Mouse (Mus musculus) ES-E14 (cell line): Measurements from ENCODE around the gene Dapk2. TPM values are rescaled to one million over a fixed set of nuclear protein-coding genes. Genes with fewer than 3 reads are reported as not detected.
A peak's percentile ranks its signal among the peaks of the same experiment; 100 is the strongest.

Experiments used
- DNase-seq: peaks from one replicate; pipeline ENCODE4 v3.0.0-alpha.2; 2013; ENCODE audit warnings: low read depth, low spot score
- H3K27ac ChIP-seq: 2 replicates; pipeline ENCODE4 v1.5.1; 2012; ENCODE audit warnings: low read depth, mild to moderate bottlenecking, low read length, moderate library complexity, mixed read lengths; ENCODE audit not compliant: poor library complexity, insufficient read depth, severe bottlenecking
- H3K36me3 ChIP-seq: 2 replicates; pipeline ENCODE4 v1.6.1; 2012; ENCODE audit warnings: mild to moderate bottlenecking, low read length, moderate library complexity, mixed read lengths; ENCODE audit not compliant: control insufficient read depth, poor library complexity, insufficient read depth, severe bottlenecking
- H3K4me1 ChIP-seq, 2 experiments: fragments of 150-350 bp in 1 of 2; sonication (generic) in 1 of 2; 2 replicates each; pipeline ENCODE4 v1.6.1; 2012; ENCODE audit warnings: low read length in 2 of 2, mild to moderate bottlenecking in 1 of 2, mixed read lengths in 1 of 2; ENCODE audit not compliant: control insufficient read depth in 2 of 2, insufficient read depth in 2 of 2, poor library complexity in 1 of 2
- H3K4me3 ChIP-seq, 2 experiments: fragments of 150-350 bp in 1 of 2; sonication (generic) in 1 of 2; 2 replicates each; pipeline ENCODE4 v1.5.1; 2012; ENCODE audit warnings: low read length in 2 of 2, low read depth in 1 of 2, mild to moderate bottlenecking in 1 of 2, mixed read lengths in 1 of 2; ENCODE audit not compliant: insufficient read depth in 1 of 2, poor library complexity in 1 of 2, severe bottlenecking in 1 of 2
- H3K9ac ChIP-seq: 2 replicates; pipeline ENCODE4 v1.6.1; 2012; ENCODE audit warnings: low read depth, mild to moderate bottlenecking, low read length, mixed read lengths; ENCODE audit not compliant: poor library complexity, insufficient read depth, severe bottlenecking
- H3K9me3 ChIP-seq: fragments of 150-350 bp; sonication (generic); 2 replicates; pipeline ENCODE4 v1.6.1; 2012; ENCODE audit warnings: low read depth, mild to moderate bottlenecking, low read length; ENCODE audit not compliant: control insufficient read depth, insufficient read depth
- CHD2 ChIP-seq: IDR thresholded peaks from 2 replicates; pipeline ENCODE4 v1.6.1; 2014; ENCODE audit warnings: mild to moderate bottlenecking, low read depth, low read length, inconsistent platforms
- HCFC1 ChIP-seq: IDR thresholded peaks from 2 replicates; pipeline ENCODE4 v1.6.1; 2012; ENCODE audit warnings: low read length, inconsistent platforms, borderline replicate concordance; ENCODE audit not compliant: insufficient read depth
- MAFK ChIP-seq: IDR thresholded peaks from 2 replicates; pipeline ENCODE4 v1.6.1; 2014; ENCODE audit warnings: mild to moderate bottlenecking, low read depth, low read length, inconsistent platforms; ENCODE audit not compliant: insufficient read depth
- ZC3H11A ChIP-seq: IDR thresholded peaks from 2 replicates; pipeline ENCODE4 v1.6.1; 2012; ENCODE audit warnings: low read depth, mild to moderate bottlenecking, inconsistent platforms, low read length, borderline replicate concordance
- ZNF384 ChIP-seq: IDR thresholded peaks from 2 replicates; pipeline ENCODE4 v1.6.1; 2012; ENCODE audit warnings: low read depth, low read length, inconsistent platforms
- in situ Hi-C, 2 experiments: fragments of 600-800 bp; cut with MboI; formaldehyde crosslinking; loops; one replicate each; pipeline ENCODE4 v1.15.1; 2025; ENCODE audit warnings: low sequenced_read_pairs in 2 of 2, inconsistent platforms in 1 of 2; ENCODE audit not compliant: unreplicated experiment in 2 of 2
- total RNA-seq: library from RNA; depleted of rRNA; stranded (reverse); fragments of 300-350 nt; gene quantifications from 2 replicates; pipeline ENCODE4 v1.2.3, GENCODE M21; 2012

Dapk2 gene
- total RNA-seq, 1 experiment: 1.2 TPM

DNA sequence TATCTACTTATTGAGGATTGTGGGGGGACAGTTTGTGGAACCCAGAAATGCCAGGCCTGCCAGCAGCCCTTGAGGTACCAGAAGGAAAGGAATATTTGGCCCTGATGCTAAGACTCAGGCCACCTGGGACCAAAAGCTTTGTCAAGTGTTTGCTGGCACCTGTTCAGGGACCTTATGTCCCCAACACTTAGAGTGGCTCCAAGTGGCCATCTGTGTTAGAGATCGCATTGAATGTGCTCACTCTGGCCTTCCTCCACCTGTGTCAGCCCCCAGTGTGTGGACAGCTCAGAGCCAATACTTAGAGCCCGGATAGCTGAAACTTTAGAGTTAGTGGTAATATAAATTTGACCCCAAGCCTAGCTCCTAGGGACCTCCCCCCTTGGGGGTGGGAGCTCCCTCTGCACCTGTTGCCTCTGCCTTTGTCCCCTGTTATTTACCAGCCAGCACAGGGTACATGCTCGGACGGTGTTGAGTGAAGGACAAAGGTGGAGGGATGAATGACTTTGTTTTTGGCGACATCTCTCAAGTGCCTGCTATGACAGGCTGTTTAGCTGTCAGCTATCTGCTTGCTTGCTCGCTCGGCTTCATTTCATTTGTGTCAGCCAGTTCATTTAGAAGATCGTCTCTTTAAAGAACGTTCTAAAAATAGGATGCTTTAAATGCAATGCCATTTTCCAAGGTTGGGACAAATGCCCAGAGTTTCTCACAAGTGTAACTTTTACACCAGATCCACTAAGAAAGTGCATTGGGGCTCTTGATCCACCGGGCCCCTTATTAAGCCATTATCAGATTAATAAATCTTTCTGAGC is 61.1 kb downstream of the Dapk2 start:
- TF ChIP-seq CHD2: no peak
- TF ChIP-seq MAFK: no peak
- no peak for TF ChIP-seq HCFC1
- TF ChIP-seq ZC3H11A: no peak
- no peak for TF ChIP-seq ZNF384
- in situ Hi-C loops: no loop called here
- Histone ChIP-seq H3K4me3 (no peak overlapping the region), H3K9me3 (no peaks in the 10 kb centered on the region), H3K9ac (no peak overlapping the region), H3K36me3 (no peaks in the 10 kb centered on the region; the same call in 1 of the 2 replicates), H3K27ac (no peak overlapping the region), H3K4me1 (no peaks in the 10 kb centered on the region)
- no peak for DNase-seq

GRCm38 (mm10) chr9:66223872-66224271 is 65.8 kb downstream of the Dapk2 start:
- H3K27ac ChIP-seq: no peak overlapping the region
- in situ Hi-C loops: no loop called here
- H3K4me1 ChIP-seq: peaks cover 0 to 13% of the 10 kb centered on the region in 2 experiments; a peak in 1 of 4 replicates
- DNase-seq: no peak
- no peaks in the 10 kb centered on the region for H3K9me3 ChIP-seq
- no peaks in the 10 kb centered on the region; the same call in 1 of the 2 replicates for H3K36me3 ChIP-seq
- H3K4me3 ChIP-seq: no peak overlapping the region
- no peak overlapping the region for H3K9ac ChIP-seq
- TF ChIP-seq HCFC1: no peak
- no peak for TF ChIP-seq MAFK
- no peak for TF ChIP-seq CHD2
- no peak for TF ChIP-seq ZC3H11A
- TF ChIP-seq ZNF384: no peak

- H3K36me3 ChIP-seq: no peaks in the 10 kb centered on the region
- no peak for DNase-seq
- H3K4me3 ChIP-seq: no peak overlapping the region
- in situ Hi-C loops: no loop called here
- no peak overlapping the region for H3K9ac ChIP-seq
- H3K4me1 ChIP-seq: peaks cover 0 to 13% of the 10 kb centered on the region in 2 experiments; a peak in 1 of 4 replicates
- H3K27ac ChIP-seq: no peak overlapping the region
- TF ChIP-seq MAFK (peak; percentile 65; the same call in 1 of the 2 replicates), HCFC1 (no peak), CHD2 (no peak), ZC3H11A (no peak)
- no peaks in the 10 kb centered on the region for H3K9me3 ChIP-seq
Observed at GRCm38 (mm10) chr9:66225737-66226485, 67.9 kb downstream of the Dapk2 start.

DNA sequence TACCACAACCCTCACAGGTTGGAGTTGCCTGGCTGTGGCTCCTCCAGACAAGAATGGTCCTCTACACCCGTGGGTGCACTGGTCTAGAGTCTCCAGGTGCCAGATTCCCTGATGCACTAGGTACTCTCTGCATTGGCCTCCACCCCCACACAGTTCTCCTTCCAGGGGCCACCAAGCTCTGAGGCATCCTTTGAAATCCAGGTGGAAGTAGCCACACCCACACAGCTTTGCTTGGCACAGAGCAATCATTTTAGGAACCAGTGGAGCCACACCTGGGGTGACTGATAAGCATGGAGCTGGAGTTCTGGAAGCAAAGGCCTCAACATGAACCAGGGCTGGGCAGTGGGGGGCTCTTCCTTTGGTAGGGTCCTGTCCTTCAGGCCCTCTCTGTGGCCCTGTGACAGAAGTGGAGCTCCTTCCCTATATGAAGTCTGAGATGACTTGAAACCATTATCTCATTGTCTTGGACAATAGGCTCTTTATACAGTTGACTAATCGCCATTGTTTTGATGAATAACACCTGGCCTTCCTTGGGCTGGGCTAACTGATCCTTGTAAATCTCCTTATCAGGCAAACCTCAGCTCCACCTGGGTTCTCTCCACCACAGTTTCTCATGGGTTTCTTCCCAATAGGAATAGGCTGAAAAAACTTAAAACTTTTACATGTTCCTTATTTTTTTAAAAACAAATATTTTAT is 70.6 kb downstream of the Dapk2 start:
- TF ChIP-seq ZC3H11A (no peak), MAFK (no peak), HCFC1 (no peak), ZNF384 (no peak), CHD2 (no peak)

More for the DNA sequence above, 70.6 kb downstream of the Dapk2 start:
- no peaks in the 10 kb centered on the region for H3K9me3 ChIP-seq
- peak; percentile 22 for DNase-seq
- H3K36me3 ChIP-seq: no peaks in the 10 kb centered on the region
- peaks cover 0 to 13% of the 10 kb centered on the region in 2 experiments; a peak in 1 of 4 replicates for H3K4me1 ChIP-seq
- in situ Hi-C loops: no loop called here
- H3K27ac ChIP-seq: no peak overlapping the region
- H3K4me3 ChIP-seq: no peak overlapping the region
- no peak overlapping the region for H3K9ac ChIP-seq
